Mouse (Mus musculus) megakaryocyte, embryonic 14.5 days (primary cell): ENCODE data around the gene Ros1. TPM values are rescaled to one million over a fixed set of nuclear protein-coding genes. Genes with fewer than 3 reads are reported as not detected.

Experiments
- H3K27me3 ChIP-seq: replicated peaks from 2 replicates; pipeline ENCODE3; 2012; ENCODE audit warnings: inconsistent platforms
- H3K36me3 ChIP-seq: replicated peaks from 2 replicates; pipeline ENCODE3; 2012; ENCODE audit warnings: low read length, inconsistent platforms, mixed read lengths
- H3K4me1 ChIP-seq: 2 replicates; pipeline ENCODE4 v1.6.1; 2012; ENCODE audit warnings: inconsistent platforms
- H3K4me3 ChIP-seq: replicated peaks from 2 replicates; pipeline ENCODE3; 2012; ENCODE audit warnings: moderate library complexity, mild to moderate bottlenecking, inconsistent platforms
- H3K9me3 ChIP-seq: 2 replicates; pipeline ENCODE4 v1.6.1; 2012; ENCODE audit warnings: inconsistent platforms
- FLI1 ChIP-seq: IDR thresholded peaks from 2 replicates; pipeline ENCODE4 v1.6.1; 2012; ENCODE audit warnings: low read length, inconsistent platforms, mixed read lengths
- GATA1 ChIP-seq: IDR thresholded peaks from 3 replicates; pipeline ENCODE4 v1.6.1; 2012; ENCODE audit warnings: mixed read lengths, low read length, inconsistent platforms, borderline replicate concordance
- polyA plus RNA-seq: library from polyadenylated mRNA; stranded (reverse); fragments of >175 nt; gene quantifications from 2 replicates; pipeline ENCODE4 v1.2.3, GENCODE M21; 2012; ENCODE audit warnings: low replicate concordance; ENCODE audit not compliant: insufficient read depth

Ros1 gene
- polyA plus RNA-seq, 1 experiment: not detected

DNA sequence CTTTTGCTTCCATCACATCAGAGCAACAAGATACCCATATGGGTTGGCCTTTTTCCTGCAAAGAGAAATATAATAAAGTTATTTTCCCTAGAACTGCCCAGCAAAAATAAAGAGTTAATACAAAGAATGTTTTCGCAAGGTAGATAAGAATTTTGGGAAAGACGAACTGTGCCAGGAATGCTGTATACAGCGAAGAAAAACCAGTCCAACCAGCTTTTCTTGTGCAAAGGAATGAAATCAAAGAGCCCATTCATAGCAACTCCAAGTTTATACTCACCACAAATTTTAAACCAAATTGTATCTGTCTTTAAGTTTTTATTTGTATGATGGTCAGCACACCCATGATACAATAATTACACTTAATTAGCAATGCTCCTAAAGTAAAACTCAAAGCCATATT lies 24.6 kb upstream of the Ros1 start:
- no peak overlapping the region for H3K4me3 ChIP-seq
- peaks cover 7% of the 10 kb centered on the region for H3K9me3 ChIP-seq
- H3K4me1 ChIP-seq: peaks cover 5% of the 10 kb centered on the region; the same call in 1 of the 2 replicates
- H3K36me3 ChIP-seq: no peaks in the 10 kb centered on the region
- H3K27me3 ChIP-seq: no peaks in the 10 kb centered on the region
- TF ChIP-seq FLI1: no peak
- no peak for TF ChIP-seq GATA1

DNA sequence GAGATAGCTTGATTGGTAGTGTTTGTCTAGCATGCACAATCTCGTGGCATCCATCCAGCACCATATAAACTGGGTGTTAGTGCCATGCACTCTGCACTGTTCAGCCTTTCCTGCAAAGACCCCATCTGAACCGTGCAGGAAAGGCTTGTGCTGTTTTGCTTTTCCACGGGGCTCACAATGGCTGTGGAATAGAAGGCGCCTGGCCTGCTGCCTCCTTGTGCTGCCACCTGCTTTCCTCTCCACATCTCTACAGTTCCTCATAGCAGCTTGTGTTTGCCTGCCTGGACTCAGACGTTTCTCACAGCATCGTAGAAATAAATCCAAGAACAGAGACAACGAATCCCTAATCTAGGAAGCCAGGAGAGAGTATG lies 22.5 kb upstream of the Ros1 start:
- H3K9me3 ChIP-seq: peaks cover 3% of the 10 kb centered on the region; the same call in 1 of the 2 replicates
- no peak for TF ChIP-seq GATA1
- no peak for TF ChIP-seq FLI1
- H3K36me3 ChIP-seq: no peaks in the 10 kb centered on the region
- H3K27me3 ChIP-seq: no peaks in the 10 kb centered on the region
- H3K4me3 ChIP-seq: no peak overlapping the region
- H3K4me1 ChIP-seq: peaks cover 5% of the 10 kb centered on the region; the same call in 1 of the 2 replicates

DNA sequence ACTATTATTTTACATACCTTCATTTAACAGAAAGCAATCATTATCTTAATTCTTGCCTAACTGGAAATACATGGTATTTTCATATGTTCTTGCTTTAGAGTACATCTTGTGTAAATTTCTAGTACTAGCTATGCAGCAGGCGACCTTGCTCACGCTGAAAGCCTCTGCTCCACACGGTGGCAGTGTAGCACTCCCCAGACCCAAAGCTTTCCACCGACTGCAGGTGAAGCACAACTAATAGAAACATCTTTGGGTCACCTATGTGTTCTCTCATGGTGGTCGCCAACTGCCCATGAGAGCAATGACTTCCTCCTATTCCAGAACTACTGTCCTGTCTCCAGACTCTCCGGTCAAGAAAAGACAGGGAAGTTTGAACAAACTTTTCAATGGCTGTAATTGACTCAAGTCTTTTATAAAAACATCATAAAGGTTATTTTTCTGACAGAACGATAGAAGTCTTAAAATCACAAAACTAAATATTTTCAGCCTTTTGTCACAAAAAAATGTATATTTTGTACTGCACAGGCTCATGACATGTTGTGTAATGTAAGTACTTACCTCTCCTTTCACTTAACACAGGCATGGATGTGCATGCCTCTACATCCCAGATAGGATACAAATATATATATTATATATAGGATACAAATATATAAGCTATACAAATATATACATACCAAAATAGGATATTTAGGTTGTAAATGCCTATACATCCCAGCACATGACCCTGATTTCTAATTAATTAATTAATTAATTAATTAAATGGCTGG lies 21.9 kb upstream of the Ros1 start:
- H3K4me1 ChIP-seq: peaks cover 5% of the 10 kb centered on the region; the same call in 1 of the 2 replicates
- no peaks in the 10 kb centered on the region for H3K27me3 ChIP-seq
- no peak for TF ChIP-seq GATA1
- no peak for TF ChIP-seq FLI1

DNA sequence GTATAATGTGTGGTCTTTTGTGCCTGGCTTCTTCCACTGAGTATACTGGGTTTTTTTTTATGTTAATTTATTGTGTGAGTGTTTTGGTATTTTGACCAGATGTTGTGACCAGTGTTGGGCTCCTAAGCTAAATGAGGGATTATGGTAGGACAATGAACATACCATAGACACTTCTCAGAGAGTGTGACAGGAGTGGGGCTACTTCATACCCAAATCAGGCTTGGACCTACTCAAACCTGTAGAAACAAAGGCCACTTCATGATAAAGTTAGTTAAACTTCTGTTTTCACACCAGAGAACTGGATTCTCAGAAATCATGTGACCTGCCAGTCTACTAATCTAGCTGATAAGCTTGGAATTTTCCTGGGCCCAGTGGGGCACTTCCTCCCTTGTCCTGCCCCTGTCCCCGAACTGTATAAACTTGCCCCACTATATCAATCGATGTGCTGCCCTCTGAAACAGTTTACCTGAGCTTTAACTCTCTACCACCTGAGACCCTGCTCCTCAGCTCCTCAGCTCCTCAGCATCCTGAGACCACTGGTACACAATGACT lies 20.3 kb upstream of the Ros1 start:
- peaks cover 5% of the 10 kb centered on the region; the same call in 1 of the 2 replicates for H3K4me1 ChIP-seq
- H3K4me3 ChIP-seq: no peak overlapping the region
- H3K9me3 ChIP-seq: no peaks in the 10 kb centered on the region
- no peaks in the 10 kb centered on the region for H3K27me3 ChIP-seq
- TF ChIP-seq GATA1 (no peak), FLI1 (no peak)
- H3K36me3 ChIP-seq: no peaks in the 10 kb centered on the region

More for the DNA sequence above, 21.9 kb upstream of the Ros1 start:
- Histone ChIP-seq H3K4me3 (no peak overlapping the region), H3K9me3 (no peaks in the 10 kb centered on the region), H3K36me3 (no peaks in the 10 kb centered on the region)

GRCm38 (mm10) chr10:52204006-52204405 lies 9.0 kb upstream of the Ros1 start:
- no peaks in the 10 kb centered on the region for H3K4me1 ChIP-seq
- H3K27me3 ChIP-seq: no peaks in the 10 kb centered on the region
- H3K4me3 ChIP-seq: no peak overlapping the region
- H3K36me3 ChIP-seq: no peaks in the 10 kb centered on the region
- no peaks in the 10 kb centered on the region for H3K9me3 ChIP-seq
- TF ChIP-seq FLI1: no peak
- no peak for TF ChIP-seq GATA1

- TF ChIP-seq FLI1: no peak
- no peak for TF ChIP-seq GATA1
- Histone ChIP-seq H3K9me3 (no peaks in the 10 kb centered on the region), H3K4me1 (no peaks in the 10 kb centered on the region)
Measured at GRCm38 (mm10) chr10:52185900-52186299, 9.1 kb downstream of the Ros1 start.

DNA sequence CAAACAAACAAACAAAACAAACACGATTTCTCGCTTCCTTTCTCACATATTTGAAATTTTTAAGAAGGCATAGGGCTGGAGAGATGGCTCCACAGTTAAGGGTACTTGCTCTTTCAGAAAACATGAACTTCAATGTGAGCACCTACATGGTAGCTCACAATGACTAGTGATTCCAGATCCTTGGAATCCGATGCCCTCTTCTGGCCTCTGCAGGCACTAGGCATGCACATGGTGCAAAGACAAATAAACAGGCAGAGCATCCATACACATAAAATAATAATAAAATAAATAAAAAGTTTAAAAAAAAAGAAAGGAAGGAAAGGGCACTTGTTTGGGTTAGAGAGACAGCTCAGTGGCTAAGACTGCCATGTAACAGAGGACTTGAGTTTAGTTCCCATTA lies 12.2 kb downstream of the Ros1 start:
- TF ChIP-seq FLI1: no peak
- no peak for TF ChIP-seq GATA1
- Histone ChIP-seq H3K4me3 (no peak overlapping the region), H3K4me1 (no peaks in the 10 kb centered on the region), H3K9me3 (no peaks in the 10 kb centered on the region), H3K27me3 (no peaks in the 10 kb centered on the region), H3K36me3 (no peaks in the 10 kb centered on the region)

More at GRCm38 (mm10) chr10:52185900-52186299, 9.1 kb downstream of the Ros1 start:
- no peaks in the 10 kb centered on the region for H3K27me3 ChIP-seq
- no peak overlapping the region for H3K4me3 ChIP-seq
- no peaks in the 10 kb centered on the region for H3K36me3 ChIP-seq

- H3K27me3 ChIP-seq: no peaks in the 10 kb centered on the region
- no peaks in the 10 kb centered on the region for H3K36me3 ChIP-seq
- H3K4me1 ChIP-seq: no peaks in the 10 kb centered on the region
- no peak overlapping the region for H3K4me3 ChIP-seq
- 0 out of 2 replicates have a peak, but pooled peaks cover 4% of the 10 kb centered on the region for H3K9me3 ChIP-seq
- TF ChIP-seq GATA1 (no peak), FLI1 (no peak)
Measured at GRCm38 (mm10) chr10:52174376-52174775, 20.7 kb downstream of the Ros1 start.

DNA sequence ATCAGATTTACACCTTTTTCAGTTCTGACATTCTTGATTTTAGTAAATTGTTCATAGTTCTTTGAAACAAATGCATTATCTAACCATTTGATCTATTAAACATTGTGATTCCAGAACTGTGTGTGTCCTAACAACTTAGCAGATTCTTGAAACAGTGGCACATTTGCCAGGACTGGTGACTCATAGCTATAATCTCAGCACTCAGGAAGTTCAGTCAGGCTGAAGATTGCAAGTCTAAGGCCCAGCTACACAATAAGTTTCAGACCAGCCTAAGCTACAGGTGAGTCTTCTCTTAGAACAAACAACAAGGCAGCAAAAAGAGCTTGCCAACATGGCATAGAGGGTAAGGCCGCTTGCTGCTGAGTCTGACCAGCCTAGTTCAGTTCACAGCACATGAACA lies 24.6 kb downstream of the Ros1 start:
- Histone ChIP-seq H3K36me3 (no peaks in the 10 kb centered on the region), H3K4me1 (no peaks in the 10 kb centered on the region), H3K4me3 (no peak overlapping the region), H3K9me3 (0 out of 2 replicates have a peak, but pooled peaks cover 4% of the 10 kb centered on the region), H3K27me3 (no peaks in the 10 kb centered on the region)
- no peak for TF ChIP-seq FLI1
- no peak for TF ChIP-seq GATA1

GRCm38 (mm10) chr10:52169841-52170240 lies 25.2 kb downstream of the Ros1 start:
- H3K4me3 ChIP-seq: no peak overlapping the region
- TF ChIP-seq GATA1 (no peak), FLI1 (no peak)
- H3K36me3 ChIP-seq: no peaks in the 10 kb centered on the region
- no peaks in the 10 kb centered on the region for H3K4me1 ChIP-seq
- 0 out of 2 replicates have a peak, but pooled peaks cover 4% of the 10 kb centered on the region for H3K9me3 ChIP-seq
- H3K27me3 ChIP-seq: no peaks in the 10 kb centered on the region

DNA sequence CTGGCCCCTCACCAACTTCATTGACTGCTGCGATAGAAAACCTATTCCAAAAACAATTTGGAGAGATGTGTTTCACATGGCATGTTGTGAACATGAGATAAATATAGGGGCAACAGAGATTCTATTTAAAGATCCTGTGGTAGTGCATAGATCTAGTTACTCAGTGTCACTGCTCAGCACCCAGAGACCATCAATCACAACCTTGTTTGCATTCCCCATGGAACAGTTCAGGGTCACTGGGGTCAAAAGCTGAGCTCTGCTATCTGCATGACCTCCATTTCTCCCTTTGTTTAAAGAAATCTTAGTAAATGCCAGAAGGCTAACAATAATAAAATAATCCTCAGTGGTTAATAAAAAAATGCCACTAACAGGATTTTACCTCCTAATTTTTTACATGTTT lies 29.7 kb downstream of the Ros1 start:
- Histone ChIP-seq H3K36me3 (no peaks in the 10 kb centered on the region), H3K9me3 (no peaks in the 10 kb centered on the region), H3K27me3 (no peaks in the 10 kb centered on the region), H3K4me3 (no peak overlapping the region), H3K4me1 (no peaks in the 10 kb centered on the region)
- no peak for TF ChIP-seq GATA1
- TF ChIP-seq FLI1: no peak
